Mouse (Mus musculus) ES-E14 (cell line): ENCODE measurements around the gene Gm15130. TPM values are rescaled to one million over a fixed set of nuclear protein-coding genes. Genes with fewer than 3 reads are reported as not detected.

Experiments
- DNase-seq: peaks from one replicate; pipeline ENCODE4 v3.0.0-alpha.2; 2013; ENCODE audit warnings: low read depth, low spot score
- H3K27ac ChIP-seq: 2 replicates; pipeline ENCODE4 v1.5.1; 2012; ENCODE audit warnings: low read depth, mild to moderate bottlenecking, low read length, moderate library complexity, mixed read lengths; ENCODE audit not compliant: poor library complexity, insufficient read depth, severe bottlenecking
- H3K36me3 ChIP-seq: 2 replicates; pipeline ENCODE4 v1.6.1; 2012; ENCODE audit warnings: mild to moderate bottlenecking, low read length, moderate library complexity, mixed read lengths; ENCODE audit not compliant: control insufficient read depth, poor library complexity, insufficient read depth, severe bottlenecking
- H3K4me1 ChIP-seq, 2 experiments: fragments of 150-350 bp in 1 of 2; sonication (generic) in 1 of 2; 2 replicates each; pipeline ENCODE4 v1.6.1; 2012; ENCODE audit warnings: low read length in 2 of 2, mild to moderate bottlenecking in 1 of 2, mixed read lengths in 1 of 2; ENCODE audit not compliant: control insufficient read depth in 2 of 2, insufficient read depth in 2 of 2, poor library complexity in 1 of 2
- H3K4me3 ChIP-seq, 2 experiments: fragments of 150-350 bp in 1 of 2; sonication (generic) in 1 of 2; 2 replicates each; pipeline ENCODE4 v1.5.1; 2012; ENCODE audit warnings: low read length in 2 of 2, low read depth in 1 of 2, mild to moderate bottlenecking in 1 of 2, mixed read lengths in 1 of 2; ENCODE audit not compliant: insufficient read depth in 1 of 2, poor library complexity in 1 of 2, severe bottlenecking in 1 of 2
- H3K9ac ChIP-seq: 2 replicates; pipeline ENCODE4 v1.6.1; 2012; ENCODE audit warnings: low read depth, mild to moderate bottlenecking, low read length, mixed read lengths; ENCODE audit not compliant: poor library complexity, insufficient read depth, severe bottlenecking
- H3K9me3 ChIP-seq: fragments of 150-350 bp; sonication (generic); 2 replicates; pipeline ENCODE4 v1.6.1; 2012; ENCODE audit warnings: low read depth, mild to moderate bottlenecking, low read length; ENCODE audit not compliant: control insufficient read depth, insufficient read depth
- CHD2 ChIP-seq: IDR thresholded peaks from 2 replicates; pipeline ENCODE4 v1.6.1; 2014; ENCODE audit warnings: mild to moderate bottlenecking, low read depth, low read length, inconsistent platforms
- HCFC1 ChIP-seq: IDR thresholded peaks from 2 replicates; pipeline ENCODE4 v1.6.1; 2012; ENCODE audit warnings: low read length, inconsistent platforms, borderline replicate concordance; ENCODE audit not compliant: insufficient read depth
- MAFK ChIP-seq: IDR thresholded peaks from 2 replicates; pipeline ENCODE4 v1.6.1; 2014; ENCODE audit warnings: mild to moderate bottlenecking, low read depth, low read length, inconsistent platforms; ENCODE audit not compliant: insufficient read depth
- ZC3H11A ChIP-seq: IDR thresholded peaks from 2 replicates; pipeline ENCODE4 v1.6.1; 2012; ENCODE audit warnings: low read depth, mild to moderate bottlenecking, inconsistent platforms, low read length, borderline replicate concordance
- ZNF384 ChIP-seq: IDR thresholded peaks from 2 replicates; pipeline ENCODE4 v1.6.1; 2012; ENCODE audit warnings: low read depth, low read length, inconsistent platforms
- in situ Hi-C, 2 experiments: fragments of 600-800 bp; cut with MboI; formaldehyde crosslinking; loops; one replicate each; pipeline ENCODE4 v1.15.1; 2025; ENCODE audit warnings: low sequenced_read_pairs in 2 of 2, inconsistent platforms in 1 of 2; ENCODE audit not compliant: unreplicated experiment in 2 of 2
- total RNA-seq: library from RNA; depleted of rRNA; stranded (reverse); fragments of 300-350 nt; gene quantifications from 2 replicates; pipeline ENCODE4 v1.2.3, GENCODE M21; 2012; rRNA removed

The Gm15130 gene
- total RNA-seq: not detected in 2 replicates

DNA sequence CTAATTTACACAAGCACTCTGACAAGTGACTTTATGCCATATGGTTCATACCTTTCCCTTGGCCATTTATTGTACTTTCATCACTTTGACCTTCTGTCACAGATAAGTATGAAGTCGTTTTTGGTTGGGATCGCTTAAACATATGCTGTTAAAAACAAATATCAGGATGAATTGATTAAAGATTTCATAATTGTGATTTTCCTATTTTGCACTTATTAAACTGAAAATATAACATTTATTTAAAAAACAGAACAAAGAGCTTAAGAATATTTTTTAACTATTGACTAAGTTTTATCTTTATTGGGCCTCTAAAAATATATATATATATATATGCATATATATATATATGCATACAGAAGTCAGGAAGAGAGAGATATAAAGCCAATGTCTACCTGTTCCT is at the start of gene Gm15130:
Gm15130 (minus strand) TSS at position 101 of the 400 bp plus-strand sequence.
- H3K4me3 ChIP-seq: no peak within 1 kb of the TSS
- no peak within 1 kb of the TSS for H3K27ac ChIP-seq
- H3K36me3 ChIP-seq: no peaks in the 10 kb centered on the region
- no peaks in the 10 kb centered on the region for H3K4me1 ChIP-seq
- no peak within 1 kb of the TSS for H3K9ac ChIP-seq
- H3K9me3 ChIP-seq: no peaks in the 10 kb centered on the region
- in situ Hi-C loops: no loop called here
- TF ChIP-seq ZC3H11A: no peak
- no peak for TF ChIP-seq HCFC1
- no peak for TF ChIP-seq CHD2
- no peak for TF ChIP-seq ZNF384
- TF ChIP-seq MAFK: no peak
- DNase-seq: no peak

DNA sequence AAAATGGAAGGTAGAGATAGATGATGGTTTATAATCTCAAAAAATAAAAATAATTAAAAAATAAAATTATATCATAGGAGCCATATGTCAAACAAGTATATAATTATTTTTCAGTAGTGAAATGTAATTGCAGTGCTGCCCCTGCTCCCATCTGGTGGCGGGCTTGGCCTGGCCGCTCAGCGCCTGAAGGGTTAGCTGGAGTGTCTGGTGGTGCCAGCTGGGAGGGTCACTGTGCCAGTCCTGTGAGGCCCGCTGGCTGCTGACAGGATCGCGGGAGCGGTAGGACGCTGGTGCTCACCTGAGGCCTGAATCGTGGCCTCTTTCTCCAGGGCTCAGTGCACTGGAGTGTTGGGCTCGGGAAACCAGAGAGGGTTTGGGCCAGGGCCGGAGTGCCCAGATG is 29.3 kb upstream of the Gm15130 start:
- TF ChIP-seq CHD2 (no peak), ZNF384 (no peak), MAFK (no peak), ZC3H11A (no peak), HCFC1 (no peak)
- Histone ChIP-seq H3K9me3 (no peaks in the 10 kb centered on the region), H3K4me1 (no peaks in the 10 kb centered on the region), H3K4me3 (no peak overlapping the region), H3K36me3 (no peaks in the 10 kb centered on the region), H3K9ac (no peak overlapping the region), H3K27ac (no peak overlapping the region)
- DNase-seq: no peak
- in situ Hi-C loops: no loop called here

DNA sequence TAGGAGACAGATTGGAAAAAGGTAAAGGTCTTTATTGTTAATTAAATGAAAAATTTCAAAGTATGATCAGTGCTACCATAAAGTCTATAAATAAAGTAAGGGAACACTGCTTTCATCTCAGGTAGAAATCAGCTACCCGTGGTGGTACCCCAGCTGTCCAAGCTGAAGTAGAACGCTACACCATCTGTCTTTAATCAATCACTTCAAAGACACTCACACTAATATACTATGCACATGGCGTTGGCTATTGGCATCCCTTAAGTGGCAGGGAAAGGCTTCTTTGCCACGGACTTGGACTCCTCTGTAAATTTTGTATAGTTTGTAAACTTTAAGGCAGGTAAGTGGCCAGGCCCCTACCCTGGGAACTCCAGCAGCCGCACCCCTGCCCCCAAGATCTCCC is 17.0 kb downstream of the Gm15130 start:
- no peak for TF ChIP-seq ZNF384
- no peak for TF ChIP-seq ZC3H11A
- no peak for TF ChIP-seq MAFK
- TF ChIP-seq HCFC1: no peak
- TF ChIP-seq CHD2: no peak
- no peak for DNase-seq
- Histone ChIP-seq H3K9ac (no peak overlapping the region), H3K4me3 (no peak overlapping the region), H3K27ac (no peak overlapping the region), H3K4me1 (no peaks in the 10 kb centered on the region), H3K9me3 (no peaks in the 10 kb centered on the region), H3K36me3 (no peaks in the 10 kb centered on the region)
- in situ Hi-C loops: no loop called here

DNA sequence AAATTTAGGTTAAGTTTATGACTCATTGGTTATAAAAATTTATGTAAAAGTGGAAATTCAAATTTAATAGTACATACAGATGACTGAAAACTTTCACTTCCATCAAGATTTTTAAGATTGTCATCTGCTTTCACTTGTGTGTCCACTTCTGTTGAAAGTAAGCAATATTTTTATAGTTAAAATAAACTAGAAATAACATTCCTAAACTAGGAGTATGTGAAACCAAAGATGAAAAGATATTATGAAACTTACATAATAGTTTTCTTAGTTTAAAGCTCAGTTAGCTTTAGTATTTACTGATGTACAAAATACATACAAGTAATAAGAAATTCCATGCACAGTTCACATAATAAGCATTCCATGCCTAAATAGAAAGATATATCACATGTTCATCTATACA is 46.9 kb downstream of the Gm15130 start, which contains the start of gene Gm13941:
Gm13941 (minus strand) TSS at position 101 of the 400 bp plus-strand sequence.
- H3K4me1 ChIP-seq: no peaks in the 10 kb centered on the region
- H3K9me3 ChIP-seq: no peaks in the 10 kb centered on the region
- no peak within 1 kb of the TSS for H3K4me3 ChIP-seq
- no peaks in the 10 kb centered on the region for H3K36me3 ChIP-seq
- no peak for TF ChIP-seq CHD2
- no peak for TF ChIP-seq HCFC1
- TF ChIP-seq MAFK: no peak
- in situ Hi-C loops: no loop called here
- H3K27ac ChIP-seq: no peak within 1 kb of the TSS
- no peak for DNase-seq
- no peak within 1 kb of the TSS for H3K9ac ChIP-seq

Other genes with a start within 250 kb of the Gm15130 start
- gene Ano3, start 202.0 kb downstream of the Gm15130 start, total RNA-seq: 3.9 and 5.1 TPM in 2 replicates
- gene Gm13941, start 47.0 kb downstream of the Gm15130 start, total RNA-seq: not detected in 2 replicates
- gene 4930430A15Rik, start 76.7 kb upstream of the Gm15130 start, total RNA-seq: not detected in 2 replicates
- not detected in 2 replicates for gene Olfr1275, start 82.3 kb upstream of the Gm15130 start, total RNA-seq
- not detected in 2 replicates for gene Olfr1276, start 101.6 kb upstream of the Gm15130 start, total RNA-seq
- 0.09 and 0.32 TPM in 2 replicates for gene Olfr1277, start 121.2 kb upstream of the Gm15130 start, total RNA-seq
- gene Olfr1278, start 137.2 kb upstream of the Gm15130 start, total RNA-seq: not detected in 2 replicates
- gene Olfr1279, start 147.7 kb upstream of the Gm15130 start, total RNA-seq: not detected in 2 replicates
- gene Olfr1280, start 161.1 kb upstream of the Gm15130 start, total RNA-seq: not detected in 2 replicates
- not detected in 2 replicates for gene Olfr1281, start 173.6 kb upstream of the Gm15130 start, total RNA-seq
- not detected in 2 replicates for gene Olfr1282, start 183.1 kb upstream of the Gm15130 start, total RNA-seq
- gene Olfr1283, start 213.9 kb upstream of the Gm15130 start, total RNA-seq: not detected in 2 replicates
- gene Olfr1284, start 222.6 kb upstream of the Gm15130 start, total RNA-seq: not detected in 2 replicates